Mouse (Mus musculus): ENCODE results near the gene Add2. TPM values are rescaled to one million over a fixed set of nuclear protein-coding genes. Genes with fewer than 3 reads are reported as not detected.

Gene Add2
- polyA plus RNA-seq, 1 experiment, result 0.21 TPM

DNA sequence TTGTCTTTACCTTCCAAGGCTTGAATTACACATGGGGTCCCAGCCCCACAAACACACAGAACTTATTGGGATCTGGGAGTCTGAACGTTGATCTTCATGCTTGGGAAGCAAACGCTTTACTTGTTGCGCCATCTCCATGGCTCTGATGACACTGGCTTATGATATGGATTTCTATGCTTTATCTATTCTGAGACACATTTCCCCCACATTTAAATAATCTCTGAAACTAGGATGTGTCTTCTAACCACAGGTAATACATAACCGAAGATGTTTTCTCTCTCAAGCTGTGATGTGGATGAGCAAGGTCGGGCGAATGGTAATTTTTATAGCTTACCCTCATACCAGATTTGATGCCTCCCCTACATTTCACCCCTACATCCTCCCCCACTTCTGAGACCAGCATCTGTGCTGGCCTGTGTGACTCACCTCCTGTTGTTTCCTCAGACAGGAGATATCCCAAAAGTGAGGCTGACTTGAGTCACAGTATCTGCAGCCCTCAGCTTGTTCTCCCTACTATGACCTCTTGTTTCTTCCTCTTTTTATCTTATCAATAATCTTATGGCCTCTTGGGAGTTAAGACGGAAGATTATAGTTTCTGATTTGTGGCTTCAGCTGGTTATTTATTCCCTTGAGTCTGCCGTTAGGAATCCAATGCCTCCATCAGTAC is 46.2 kb downstream of the Add2 start:
- WGBS, result 71% methylated on average over 8 of the region's 8 CpGs
- no peak for DNase-seq (ENCODE audit: low read depth, low spot score)

DNA sequence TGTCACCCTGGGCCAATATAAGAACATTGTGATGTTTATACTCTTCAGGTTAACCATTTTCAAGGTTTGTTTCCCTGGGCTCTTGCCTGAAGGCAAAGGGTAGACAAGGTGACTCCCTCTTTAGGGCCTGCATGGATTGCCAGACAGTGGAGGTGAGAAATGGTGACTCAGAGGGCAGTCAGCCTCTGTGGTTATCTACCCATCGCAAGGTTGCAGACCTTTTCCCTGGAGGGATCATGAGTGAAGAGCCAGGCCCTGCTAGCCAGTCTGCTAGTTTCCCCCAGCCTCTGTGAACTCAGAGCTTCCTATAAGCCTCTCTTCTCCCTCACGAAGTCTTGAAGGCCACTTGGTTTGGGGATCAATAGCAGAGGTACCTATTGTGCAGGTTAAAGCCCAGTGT is 48.0 kb downstream of the Add2 start:
- no peak for DNase-seq (ENCODE audit: low read depth, low spot score)
- 83% methylated on average over 2 of the region's 2 CpGs for WGBS

- DNase-seq (ENCODE audit: low read depth, low spot score), result no peak
- WGBS, result 57% methylated on average over 5 of the region's 5 CpGs
Measured at GRCm38 (mm10) chr6:86077880-86078279, 49.4 kb downstream of the Add2 start.

- WGBS, result 76% methylated on average over 1 of the region's 1 CpGs
- DNase-seq (ENCODE audit: low read depth, low spot score), result no peak
Measured at GRCm38 (mm10) chr6:86078361-86079010, 50.0 kb downstream of the Add2 start.

GRCm38 (mm10) chr6:86079323-86079722 is 50.8 kb downstream of the Add2 start:
- DNase-seq (ENCODE audit: low read depth, low spot score), result no peak

- DNase-seq (ENCODE audit: low read depth, low spot score), result peak; percentile 8
- 70% methylated on average over 6 of the region's 6 CpGs for WGBS
Measured at GRCm38 (mm10) chr6:86085518-86085917, 57.0 kb downstream of the Add2 start.

GRCm38 (mm10) chr6:86086851-86087571 is 58.5 kb downstream of the Add2 start:
- no peak for DNase-seq (ENCODE audit: low read depth, low spot score)
- WGBS, result 60% methylated on average over 9 of the region's 9 CpGs

DNA sequence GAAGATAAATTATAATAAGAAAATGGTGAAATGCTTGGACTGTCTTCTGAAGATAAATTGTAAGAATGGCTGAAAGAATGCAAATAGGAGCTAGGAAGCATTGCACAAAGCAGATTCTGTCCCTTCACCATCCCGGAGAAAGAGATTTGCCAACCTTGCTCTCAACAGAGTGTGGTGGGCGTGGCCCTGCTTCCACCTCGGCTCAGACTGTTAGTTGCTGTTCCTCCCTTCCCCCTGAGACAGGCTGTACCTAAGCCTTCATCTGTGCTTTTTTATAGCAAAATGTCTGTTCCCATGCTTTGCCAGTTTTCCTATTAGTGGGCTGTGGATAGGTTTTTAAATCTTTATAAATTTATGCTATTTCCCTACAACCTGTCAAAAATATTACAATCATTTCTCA is 59.3 kb downstream of the Add2 start:
- no peak for DNase-seq (ENCODE audit: low read depth, low spot score)
- WGBS, result 27% methylated on average over 3 of the region's 3 CpGs

GRCm38 (mm10) chr6:86094202-86094838 is 65.8 kb downstream of the Add2 start:
- 49% methylated on average over 10 of the region's 10 CpGs for WGBS

GRCm38 (mm10) chr6:86095518-86095917 is 67.0 kb downstream of the Add2 start:
- no peak for DNase-seq (ENCODE audit: low read depth, low spot score)
- 66% methylated on average over 5 of the region's 5 CpGs for WGBS

More at GRCm38 (mm10) chr6:86094202-86094838, 65.8 kb downstream of the Add2 start:
- DNase-seq (ENCODE audit: low read depth, low spot score), result no peak

GRCm38 (mm10) chr6:86096733-86097132 is 68.3 kb downstream of the Add2 start:
- DNase-seq (ENCODE audit: low read depth, low spot score), result no peak
- WGBS, result 87% methylated on average over 10 of the region's 10 CpGs

GRCm38 (mm10) chr6:86097155-86097554 is 68.7 kb downstream of the Add2 start:
- no peak for DNase-seq (ENCODE audit: low read depth, low spot score)
- WGBS, result 49% methylated on average over 4 of the region's 4 CpGs

GRCm38 (mm10) chr6:86099003-86099402 is 70.5 kb downstream of the Add2 start:
- DNase-seq (ENCODE audit: low read depth, low spot score), result no peak
- 58% methylated on average over 4 of the region's 4 CpGs for WGBS

- 71% methylated on average over 5 of the region's 5 CpGs for WGBS
- DNase-seq (ENCODE audit: low read depth, low spot score), result no peak
Measured at GRCm38 (mm10) chr6:86101451-86101850, 73.0 kb downstream of the Add2 start.

DNA sequence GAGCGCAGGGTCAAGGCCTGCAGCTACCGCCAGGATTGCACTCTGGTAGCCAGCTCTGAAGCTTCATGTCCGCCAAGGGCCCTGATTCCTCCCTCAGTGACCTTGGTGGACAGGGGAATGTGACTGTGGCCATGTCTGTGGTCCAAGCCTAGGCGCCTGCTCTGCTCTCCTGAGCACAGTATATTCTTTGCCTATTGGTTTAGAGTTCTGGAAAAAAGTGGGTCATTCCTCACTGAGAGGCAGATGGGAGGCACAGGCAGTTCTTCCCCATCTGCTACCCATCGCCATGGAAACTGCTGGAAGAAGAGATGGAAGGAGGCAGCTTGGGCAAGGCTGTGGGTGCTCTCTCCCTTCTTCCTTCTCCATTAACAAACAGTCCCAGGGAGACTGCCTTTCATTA is 74.4 kb downstream of the Add2 start:
- 78% methylated on average over 5 of the region's 5 CpGs for WGBS

GRCm38 (mm10) chr6:86103614-86104013 is 75.1 kb downstream of the Add2 start:
- no peak for DNase-seq (ENCODE audit: low read depth, low spot score)
- 60% methylated on average over 4 of the region's 4 CpGs for WGBS

More for the DNA sequence above, 74.4 kb downstream of the Add2 start:
- no peak for DNase-seq (ENCODE audit: low read depth, low spot score)

GRCm38 (mm10) chr6:86104719-86105118 is 76.2 kb downstream of the Add2 start:
- WGBS, result 66% methylated on average over 4 of the region's 4 CpGs
- DNase-seq (ENCODE audit: low read depth, low spot score), result no peak

DNA sequence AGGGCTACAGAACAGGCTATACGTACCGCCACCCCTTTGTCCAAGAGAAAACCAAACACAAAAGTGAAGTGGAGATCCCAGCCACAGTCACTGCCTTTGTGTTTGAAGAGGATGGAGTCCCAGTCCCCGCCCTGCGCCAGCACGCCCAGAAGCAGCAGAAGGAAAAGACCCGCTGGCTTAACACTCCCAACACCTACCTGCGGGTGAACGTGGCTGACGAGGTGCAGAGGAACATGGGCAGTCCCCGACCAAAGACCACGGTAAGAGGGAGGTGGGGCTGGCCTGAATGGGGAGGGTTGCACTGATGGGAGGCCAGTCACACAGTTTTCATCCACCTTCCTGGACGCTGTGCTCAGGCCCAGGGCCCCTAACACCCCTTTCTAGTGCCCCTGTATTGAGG is 77.6 kb downstream of the Add2 start:
- DNase-seq (ENCODE audit: low read depth, low spot score), result no peak
- WGBS, result 66% methylated on average over 12 of the region's 12 CpGs

DNA sequence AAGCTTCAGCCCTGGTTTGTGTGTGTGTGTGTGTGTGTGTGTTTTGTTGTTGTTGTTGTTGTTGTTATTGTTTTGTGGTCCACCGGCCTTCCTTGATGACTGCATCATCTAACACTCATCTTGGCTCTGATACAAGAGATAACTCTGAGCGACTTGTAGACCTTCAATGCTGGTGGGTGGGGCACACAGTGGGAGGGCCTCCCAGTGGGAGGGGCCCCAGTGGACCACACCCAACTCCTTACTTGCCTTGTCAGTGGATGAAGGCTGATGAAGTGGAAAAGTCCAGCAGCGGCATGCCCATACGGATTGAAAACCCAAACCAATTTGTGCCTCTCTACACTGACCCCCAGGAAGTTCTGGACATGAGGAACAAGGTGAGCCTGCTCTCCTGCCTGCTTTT is 78.6 kb downstream of the Add2 start:
- WGBS, result 67% methylated on average over 4 of the region's 4 CpGs
- DNase-seq (ENCODE audit: low read depth, low spot score), result no peak

DNA sequence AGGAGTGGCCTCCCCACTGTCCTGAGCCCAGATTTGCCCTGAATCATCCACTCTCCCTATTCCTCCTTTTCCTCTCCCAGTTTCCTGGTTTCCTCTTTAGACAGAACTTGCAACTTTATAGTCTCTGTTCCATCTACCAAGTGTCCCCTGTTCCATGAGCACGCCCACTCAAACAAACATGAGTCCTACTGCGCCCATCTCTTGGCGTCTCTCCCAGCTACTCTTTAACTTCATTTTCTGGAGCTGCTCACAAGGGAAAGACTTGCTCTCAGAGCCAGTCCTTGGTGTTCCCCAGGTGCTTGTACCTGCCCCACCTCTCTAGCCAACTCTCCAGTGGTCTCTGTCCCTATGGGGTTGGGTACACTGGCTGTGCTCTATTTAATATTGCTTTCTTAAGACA is 87.4 kb downstream of the Add2 start:
- 23% methylated on average over 3 of the region's 3 CpGs for WGBS
- no peak for DNase-seq (ENCODE audit: low read depth, low spot score)

Measured in large intestine, adult 2 months (tissue).